Mouse (Mus musculus) MEL (cell line): Measurements from ENCODE around the gene Col8a2. TPM values are rescaled to one million over a fixed set of nuclear protein-coding genes. Genes with fewer than 3 reads are reported as not detected.

Experiments used
- DNase-seq: peaks from one replicate; pipeline ENCODE4 v3.0.0; 2011; ENCODE audit warnings: low read depth, low spot score
- H3K27ac ChIP-seq: 2 replicates; pipeline ENCODE4 v1.5.1; 2012; ENCODE audit warnings: low read depth, mild to moderate bottlenecking, control low read depth, low read length, moderate library complexity; ENCODE audit not compliant: control insufficient read depth
- H3K27me3 ChIP-seq, 2 experiments: fragments of 150-350 bp in 1 of 2; sonication (generic) in 1 of 2; 2 replicates each; pipeline ENCODE4 v1.6.1; 2012; ENCODE audit warnings: low read length in 2 of 2, mild to moderate bottlenecking in 2 of 2, improper control_type of control experiment in 1 of 2, moderate library complexity in 1 of 2; ENCODE audit not compliant: insufficient read depth in 2 of 2, control insufficient read depth in 1 of 2
- H3K36me3 ChIP-seq, 2 experiments: 2 replicates each; pipeline ENCODE4 v1.6.1; 2012 to 2014; ENCODE audit warnings: low read length in 2 of 2, improper control_type of control experiment in 1 of 2, inconsistent platforms in 1 of 2, mild to moderate bottlenecking in 1 of 2; ENCODE audit not compliant: insufficient read depth in 2 of 2, control insufficient read depth in 1 of 2
- H3K4me1 ChIP-seq, 2 experiments: fragments of 150-350 bp in 1 of 2; sonication (generic) in 1 of 2; 2 replicates each; pipeline ENCODE4 v1.6.1; 2012; ENCODE audit warnings: low read length in 2 of 2, improper control_type of control experiment in 1 of 2, mild to moderate bottlenecking in 1 of 2; ENCODE audit not compliant: insufficient read depth in 2 of 2, control insufficient read depth in 1 of 2
- H3K4me3 ChIP-seq, 2 experiments: fragments of 150-350 bp in 1 of 2; sonication (generic) in 1 of 2; 2 replicates each; pipeline ENCODE4 v1.5.1; 2012; ENCODE audit warnings: low read depth in 2 of 2, low read length in 2 of 2, mild to moderate bottlenecking in 2 of 2, moderate library complexity in 2 of 2, control low read depth in 1 of 2, improper control_type of control experiment in 1 of 2; ENCODE audit not compliant: control insufficient read depth in 1 of 2, insufficient read depth in 1 of 2
- H3K79me2 ChIP-seq: 2 replicates; pipeline ENCODE4 v1.6.1; 2012; ENCODE audit warnings: mild to moderate bottlenecking, low read length, moderate library complexity; ENCODE audit not compliant: control insufficient read depth, poor library complexity, insufficient read depth
- H3K9ac ChIP-seq: 2 replicates; pipeline ENCODE4 v1.6.1; 2012; ENCODE audit warnings: low read depth, mild to moderate bottlenecking, control low read depth, low read length, moderate library complexity; ENCODE audit not compliant: control insufficient read depth, poor library complexity, severe bottlenecking
- H3K9me3 ChIP-seq: fragments of 150-350 bp; sonication (generic); replicated peaks from 2 replicates; pipeline ENCODE4 v1.6.1; 2012; ENCODE audit warnings: mild to moderate bottlenecking, low read length, improper control_type of control experiment, moderate library complexity; ENCODE audit not compliant: insufficient read depth
- BHLHE40 ChIP-seq: IDR thresholded peaks from 2 replicates; pipeline ENCODE4 v1.6.1; 2012; ENCODE audit warnings: low read depth, mild to moderate bottlenecking, inconsistent platforms, low read length, improper control_type of control experiment, borderline replicate concordance
- CHD1 ChIP-seq: IDR thresholded peaks from 2 replicates; pipeline ENCODE4 v1.6.1; 2012; ENCODE audit warnings: low read depth, mild to moderate bottlenecking, inconsistent platforms, low read length, improper control_type of control experiment
- CHD2 ChIP-seq: IDR thresholded peaks from 2 replicates; pipeline ENCODE4 v1.6.1; 2011; ENCODE audit warnings: low read length, improper control_type of control experiment
- E2F4 ChIP-seq: IDR thresholded peaks from 2 replicates; pipeline ENCODE4 v1.6.1; 2011; ENCODE audit warnings: low read depth, low read length, improper control_type of control experiment, borderline replicate concordance
- ELF1 ChIP-seq: IDR thresholded peaks from 2 replicates; pipeline ENCODE4 v1.6.1; 2014; ENCODE audit warnings: low read depth, mild to moderate bottlenecking, inconsistent platforms, low read length, improper control_type of control experiment, moderate library complexity
- EP300 ChIP-seq, 2 experiments: IDR thresholded peaks; 2 replicates each; pipeline ENCODE4 v1.6.1; 2011; ENCODE audit warnings: improper control_type of control experiment in 2 of 2, low read length in 2 of 2, low read depth in 1 of 2, mild to moderate bottlenecking in 1 of 2
- ETS1 ChIP-seq: IDR thresholded peaks from 2 replicates; pipeline ENCODE4 v1.6.1; 2012; ENCODE audit warnings: low read depth, mild to moderate bottlenecking, inconsistent platforms, low read length, improper control_type of control experiment, moderate library complexity
- GABPA ChIP-seq: IDR thresholded peaks from 2 replicates; pipeline ENCODE4 v1.6.1; 2012; ENCODE audit warnings: low read depth, mild to moderate bottlenecking, inconsistent platforms, low read length, improper control_type of control experiment, moderate library complexity
- GATA1 ChIP-seq: IDR thresholded peaks from 2 replicates; pipeline ENCODE4 v1.6.1; 2011; ENCODE audit warnings: low read depth, low read length, improper control_type of control experiment
- HCFC1 ChIP-seq: IDR thresholded peaks from 2 replicates; pipeline ENCODE4 v1.6.1; 2012; ENCODE audit warnings: low read depth, mild to moderate bottlenecking, inconsistent platforms, low read length, improper control_type of control experiment, moderate library complexity
- KAT2A ChIP-seq: conservative IDR thresholded peaks from 2 replicates; pipeline ENCODE4 v1.6.1; 2012; ENCODE audit warnings: low read depth, low read length, improper control_type of control experiment, inconsistent platforms
- MAFK ChIP-seq: IDR thresholded peaks from 2 replicates; pipeline ENCODE4 v1.6.1; 2011; ENCODE audit warnings: low read depth, mild to moderate bottlenecking, low read length, improper control_type of control experiment, borderline replicate concordance
- MAX ChIP-seq: IDR thresholded peaks from 2 replicates; pipeline ENCODE4 v1.6.1; 2011; ENCODE audit warnings: low read length, improper control_type of control experiment
- MXI1 ChIP-seq: IDR thresholded peaks from 2 replicates; pipeline ENCODE4 v1.6.1; 2011; ENCODE audit warnings: mild to moderate bottlenecking, low read depth, low read length, improper control_type of control experiment
- NRF1 ChIP-seq: IDR thresholded peaks from 2 replicates; pipeline ENCODE4 v1.6.1; 2014; ENCODE audit warnings: low read depth, mild to moderate bottlenecking, inconsistent platforms, low read length, improper control_type of control experiment, moderate library complexity; ENCODE audit not compliant: poor library complexity, insufficient read depth, severe bottlenecking
- POLR2AphosphoS2 ChIP-seq: IDR thresholded peaks from 2 replicates; pipeline ENCODE4 v1.6.1; 2011; ENCODE audit warnings: low read length, improper control_type of control experiment
- POLR2AphosphoS5 ChIP-seq: IDR thresholded peaks from 2 replicates; pipeline ENCODE4 v1.6.1; 2012; ENCODE audit warnings: low read depth, borderline replicate concordance, mild to moderate bottlenecking, inconsistent platforms, low read length, moderate library complexity, mixed read lengths
- RCOR1 ChIP-seq: IDR thresholded peaks from 2 replicates; pipeline ENCODE4 v1.6.1; 2012; ENCODE audit warnings: low read depth, mild to moderate bottlenecking, inconsistent platforms, low read length, improper control_type of control experiment
- SIN3A ChIP-seq: IDR thresholded peaks from 2 replicates; pipeline ENCODE4 v1.6.1; 2012; ENCODE audit warnings: low read length, improper control_type of control experiment, inconsistent platforms
- SMC3 ChIP-seq: IDR thresholded peaks from 2 replicates; pipeline ENCODE4 v1.6.1; 2011; ENCODE audit warnings: low read depth, low read length, improper control_type of control experiment
- TAL1 ChIP-seq: IDR thresholded peaks from 2 replicates; pipeline ENCODE4 v1.6.1; 2012; ENCODE audit warnings: mild to moderate bottlenecking, inconsistent platforms, low read length, moderate library complexity, mixed read lengths
- UBTF ChIP-seq: IDR thresholded peaks from 2 replicates; pipeline ENCODE4 v1.6.1; 2012; ENCODE audit warnings: low read depth, mild to moderate bottlenecking, inconsistent platforms, low read length, improper control_type of control experiment, moderate library complexity, borderline replicate concordance; ENCODE audit not compliant: insufficient read depth
- USF1 ChIP-seq: IDR thresholded peaks from 2 replicates; pipeline ENCODE4 v1.6.1; 2014; ENCODE audit warnings: low read depth, mild to moderate bottlenecking, inconsistent platforms, low read length, improper control_type of control experiment, moderate library complexity
- ZC3H11A ChIP-seq: IDR thresholded peaks from 2 replicates; pipeline ENCODE4 v1.6.1; 2012; ENCODE audit warnings: low read depth, mild to moderate bottlenecking, inconsistent platforms, low read length, improper control_type of control experiment
- ZMIZ1 ChIP-seq: IDR thresholded peaks from 2 replicates; pipeline ENCODE4 v1.6.1; 2012; ENCODE audit warnings: low read depth, mild to moderate bottlenecking, inconsistent platforms, low read length, improper control_type of control experiment, moderate library complexity
- ZNF384 ChIP-seq: IDR thresholded peaks from 2 replicates; pipeline ENCODE4 v1.6.1; 2012; ENCODE audit warnings: low read depth, mild to moderate bottlenecking, inconsistent platforms, low read length, improper control_type of control experiment
- polyA plus RNA-seq, 2 experiments: library from polyadenylated mRNA; stranded (reverse) in 1 of 2; unstranded in 1 of 2; fragments of >175 nt in 1 of 2; fragments of >200 nt in 1 of 2; gene quantifications; 2 replicates each; pipeline versions ENCODE4 v1.2.1 to v1.2.4; 2012; ENCODE audit warnings: low replicate concordance in 2 of 2, low read depth in 1 of 2; ENCODE audit not compliant: insufficient read length in 2 of 2, insufficient read depth in 1 of 2, missing spikeins in 1 of 2
- total RNA-seq: library from RNA; depleted of rRNA; stranded (reverse); fragments of 300-350 nt; gene quantifications from 2 replicates; pipeline ENCODE4 v1.2.3, GENCODE M21; 2012

Gene Col8a2
- total and polyA plus RNA-seq, 3 experiments = not detected

GRCm38 (mm10) chr4:126316443-126317040, 29.9 kb downstream of the Col8a2 start:
- no peaks in the 10 kb centered on the region for H3K27me3 ChIP-seq
- no peak for TF ChIP-seq ETS1
- no peak for TF ChIP-seq NRF1
- TF ChIP-seq MAX = no peak
- TF ChIP-seq GATA1 = no peak
- no peak for TF ChIP-seq ZC3H11A
- TF ChIP-seq MXI1 = no peak
- no peak for TF ChIP-seq KAT2A
- TF ChIP-seq TAL1 = no peak
- no peak for TF ChIP-seq ZMIZ1
- no peak for TF ChIP-seq HCFC1
- no peak for TF ChIP-seq CHD1
- TF ChIP-seq USF1 = no peak
- no peak for TF ChIP-seq SIN3A
- TF ChIP-seq, all 39 proteins: peak for 0
- no peak overlapping the region for H3K9ac ChIP-seq
- H3K4me3 ChIP-seq = no peak overlapping the region
- H3K9me3 ChIP-seq = no peaks in the 10 kb centered on the region
- peaks cover 0 to 8% of the 10 kb centered on the region in 2 experiments; a peak in 2 of 4 replicates for H3K36me3 ChIP-seq
- peaks cover 3 to 15% of the 10 kb centered on the region in 2 experiments; a peak in 2 of 4 replicates for H3K4me1 ChIP-seq
- H3K27ac ChIP-seq = no peak overlapping the region
- H3K79me2 ChIP-seq = peaks cover 14% of the 10 kb centered on the region
- no peak for DNase-seq

- H3K9ac ChIP-seq = no peak overlapping the region
- peaks cover 0 to 4% of the 10 kb centered on the region in 2 experiments; a peak in 2 of 4 replicates for H3K36me3 ChIP-seq
- peaks cover 14% of the 10 kb centered on the region for H3K79me2 ChIP-seq
- no peaks in the 10 kb centered on the region for H3K9me3 ChIP-seq
- DNase-seq = no peak
- H3K27me3 ChIP-seq = no peaks in the 10 kb centered on the region
- peaks cover 3 to 9% of the 10 kb centered on the region in 2 experiments; a peak in 2 of 4 replicates for H3K4me1 ChIP-seq
- H3K27ac ChIP-seq = no peak overlapping the region
- no peak overlapping the region for H3K4me3 ChIP-seq
- TF ChIP-seq ZNF384 (no peak), E2F4 (no peak), HCFC1 (no peak), NRF1 (no peak), EP300 (IDR thresholded peaks at IDR 0.05; ENCODE audit: low read depth in 1 of 2, low read length in 2 of 2) (no peak), UBTF (no peak), CHD2 (no peak), SMC3 (no peak), BHLHE40 (no peak), RCOR1 (no peak), GATA1 (no peak), POLR2AphosphoS2 (no peak), ELF1 (no peak), POLR2AphosphoS5 (no peak), ZMIZ1 (no peak), MAFK (no peak), CHD1 (no peak), SIN3A (no peak), GABPA (no peak)
Measured at GRCm38 (mm10) chr4:126319806-126320205, 33.2 kb downstream of the Col8a2 start.
